Mouse (Mus musculus) limb, embryonic 14.5 days (tissue): Measurements from ENCODE around the gene Mcoln2. TPM values are rescaled to one million over a fixed set of nuclear protein-coding genes. Genes with fewer than 3 reads are reported as not detected.
A peak's percentile ranks its signal among the peaks of the same experiment; 100 is the strongest.

Experiments used
- ATAC-seq: fragments of 200-750 bp; cut with Nextera tagmentation; 2 replicates; pipeline ENCODE4 v1.8.0; 2017; ENCODE audit warnings: low read depth, moderate number of reproducible peaks, moderate TSS enrichment; ENCODE audit not compliant: low FRiP score
- DNase-seq: peaks from one replicate; pipeline ENCODE4 v3.0.0-alpha.2; 2015; ENCODE audit warnings: low spot score
- H3K27ac ChIP-seq: fragments of 300-500 bp; sonication (generic); replicated peaks from 2 replicates; pipeline ENCODE4 v1.5.1; 2014; ENCODE audit warnings: low read depth, mild to moderate bottlenecking, low read length, moderate library complexity, mixed read lengths
- H3K27me3 ChIP-seq: fragments of 300-500 bp; sonication (generic); 2 replicates; pipeline ENCODE4 v1.6.1; 2014; ENCODE audit warnings: low read length, mixed read lengths; ENCODE audit not compliant: control insufficient read depth, insufficient read depth
- H3K36me3 ChIP-seq: fragments of 300-500 bp; sonication (generic); 2 replicates; pipeline ENCODE4 v1.6.1; 2014; ENCODE audit warnings: mild to moderate bottlenecking, low read length, moderate library complexity, mixed read lengths; ENCODE audit not compliant: control insufficient read depth, insufficient read depth
- H3K4me1 ChIP-seq: fragments of 300-500 bp; sonication (generic); 2 replicates; pipeline ENCODE4 v1.6.1; 2014; ENCODE audit warnings: antibody characterized with exemption, low read length, mixed read lengths; ENCODE audit not compliant: control insufficient read depth, insufficient read depth
- H3K4me2 ChIP-seq: fragments of 300-500 bp; sonication (generic); replicated peaks from 2 replicates; pipeline ENCODE4 v1.6.1; 2014; ENCODE audit warnings: low read depth, mild to moderate bottlenecking, low read length, moderate library complexity; ENCODE audit not compliant: severe bottlenecking
- H3K4me3 ChIP-seq: fragments of 300-500 bp; sonication (generic); replicated peaks from 2 replicates; pipeline ENCODE4 v1.5.1; 2014; ENCODE audit warnings: low read length
- H3K9ac ChIP-seq: fragments of 300-500 bp; sonication (generic); 2 replicates; pipeline ENCODE4 v1.6.1; 2014; ENCODE audit warnings: mild to moderate bottlenecking, low read depth, low read length, moderate library complexity; ENCODE audit not compliant: severe bottlenecking
- H3K9me3 ChIP-seq: fragments of 300-500 bp; sonication (generic); 2 replicates; pipeline ENCODE4 v1.6.1; 2016; ENCODE audit warnings: low read length; ENCODE audit not compliant: control insufficient read depth
- POLR2A ChIP-seq: fragments of 200-500 bp; IDR thresholded peaks from 2 replicates; pipeline ENCODE4 v1.8.0; 2012; ENCODE audit warnings: inconsistent platforms, mild to moderate bottlenecking, moderate library complexity, borderline replicate concordance; ENCODE audit not compliant: insufficient read depth, insufficient read length; ENCODE audit errors: extremely low read depth
- WGBS: fragments of 180-500 bp; shearing (Covaris S2); extraction: QIAGEN DNeasy Blood & Tissue Kit; methylation state at CpG from one replicate; pipeline ENCODE4 v1.1.7; 2014; 5-methylcytosine and 5-hydroxymethylcytosine counted together
- polyA plus RNA-seq, 2 experiments: library from polyadenylated mRNA; depleted of rRNA in 1 of 2; stranded (reverse) in 1 of 2; unstranded in 1 of 2; fragments of >200 nt; fragmentation: Nextera tagmentation in 1 of 2; extraction: Ambion mirVana in 1 of 2; gene quantifications; 2 replicates each; pipeline versions ENCODE4 v1.2.1 to v1.2.3; 2012 to 2014

Gene Mcoln2
- polyA plus RNA-seq, 2 experiments = 2.0 to 3.6 TPM

- Histone ChIP-seq H3K9ac (no peak overlapping the region), H3K36me3 (no peaks in the 10 kb centered on the region), H3K27ac (no peak overlapping the region), H3K27me3 (0 out of 2 replicates have a peak, but pooled peaks cover 4% of the 10 kb centered on the region), H3K4me2 (no peak overlapping the region), H3K9me3 (no peaks in the 10 kb centered on the region), H3K4me1 (peaks cover 8% of the 10 kb centered on the region; the same call in 1 of the 2 replicates), H3K4me3 (no peak overlapping the region)
- 84% methylated on average over 8 of the region's 8 CpGs for WGBS
- ATAC-seq (no peak), DNase-seq (no peak)
- no peak for TF ChIP-seq POLR2A
These were observed 2.1 kb downstream of the Mcoln2 start for GRCm38 (mm10) chr3:146151755-146152154.

GRCm38 (mm10) chr3:146152348-146152747, 2.7 kb downstream of the Mcoln2 start:
- H3K36me3 ChIP-seq = no peaks in the 10 kb centered on the region
- 66% methylated on average over 8 of the region's 8 CpGs for WGBS
- H3K4me2 ChIP-seq = no peak overlapping the region
- H3K4me3 ChIP-seq = no peak overlapping the region
- H3K4me1 ChIP-seq = peaks cover 8% of the 10 kb centered on the region; the same call in 1 of the 2 replicates
- ATAC-seq = no peak
- DNase-seq = no peak
- no peak overlapping the region for H3K27ac ChIP-seq
- no peaks in the 10 kb centered on the region for H3K9me3 ChIP-seq
- no peak overlapping the region for H3K9ac ChIP-seq
- no peak for TF ChIP-seq POLR2A
- 0 out of 2 replicates have a peak, but pooled peaks cover 4% of the 10 kb centered on the region for H3K27me3 ChIP-seq

DNA sequence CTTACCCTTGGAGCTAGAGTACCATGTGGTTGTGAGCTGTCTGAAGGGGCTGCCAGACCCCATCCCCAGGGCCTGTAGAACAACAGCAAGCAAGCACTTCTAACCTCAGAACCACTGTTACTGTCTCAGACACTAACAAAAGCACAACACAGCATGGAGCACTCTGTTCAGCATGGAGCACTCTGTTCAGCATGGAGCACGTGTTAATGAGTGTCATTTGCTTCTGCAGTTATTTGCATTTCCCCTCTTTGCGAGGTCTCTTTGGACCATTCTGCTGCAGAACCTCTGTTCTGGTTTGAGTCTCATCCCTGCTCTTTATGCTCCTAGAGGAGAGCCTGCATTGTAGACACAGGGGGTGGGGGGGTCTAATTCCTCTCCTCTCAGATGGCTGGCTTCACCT, 3.3 kb downstream of the Mcoln2 start:
- Histone ChIP-seq H3K27ac (no peak overlapping the region), H3K4me1 (peaks cover 8% of the 10 kb centered on the region; the same call in 1 of the 2 replicates), H3K4me2 (no peak overlapping the region), H3K9ac (no peak overlapping the region), H3K36me3 (no peaks in the 10 kb centered on the region), H3K9me3 (no peaks in the 10 kb centered on the region), H3K4me3 (no peak overlapping the region), H3K27me3 (0 out of 2 replicates have a peak, but pooled peaks cover 4% of the 10 kb centered on the region)
- 73% methylated on average over 2 of the region's 2 CpGs for WGBS
- DNase-seq (no peak), ATAC-seq (no peak)
- TF ChIP-seq POLR2A = no peak

DNA sequence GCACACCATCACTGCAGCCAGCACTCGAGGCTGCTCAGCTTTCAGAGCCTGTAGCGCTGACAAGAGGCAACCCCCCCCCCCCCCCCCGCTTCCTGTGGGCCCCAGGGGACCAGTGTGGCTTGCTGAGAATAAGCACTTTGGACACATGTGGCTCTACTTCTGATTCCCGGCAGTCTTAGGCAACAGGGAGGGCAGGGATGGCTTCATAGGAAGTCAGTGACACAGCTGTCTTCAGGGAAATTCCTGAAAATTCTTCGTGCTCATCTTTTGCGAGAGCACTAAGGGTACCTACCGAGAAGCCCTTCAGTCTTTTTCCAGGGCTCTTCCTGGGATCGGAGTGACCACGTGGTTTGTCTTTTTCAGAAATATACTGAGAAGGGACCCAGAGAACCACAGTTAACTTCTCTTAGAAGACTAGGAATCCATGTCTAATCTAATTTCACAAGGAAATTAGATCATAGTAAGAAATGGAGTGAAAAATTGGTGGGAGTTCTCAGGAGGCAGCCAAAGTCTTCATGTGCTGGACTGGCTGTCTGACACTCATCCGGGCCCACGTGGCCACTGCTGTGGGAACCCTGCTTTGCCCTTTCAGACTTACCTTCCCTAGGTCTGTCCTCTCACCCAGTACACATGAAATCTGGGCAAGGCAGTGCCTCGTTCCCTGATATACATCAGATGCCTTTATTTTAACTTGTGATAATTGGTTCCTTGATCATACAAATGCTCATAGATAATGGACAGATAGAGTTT, 4.4 kb downstream of the Mcoln2 start:
- DNase-seq = no peak
- Histone ChIP-seq H3K9me3 (no peaks in the 10 kb centered on the region), H3K4me2 (no peak overlapping the region), H3K27me3 (0 out of 2 replicates have a peak, but pooled peaks cover 4% of the 10 kb centered on the region), H3K27ac (no peak overlapping the region), H3K4me3 (no peak overlapping the region), H3K36me3 (no peaks in the 10 kb centered on the region), H3K9ac (no peak overlapping the region), H3K4me1 (peaks cover 8% of the 10 kb centered on the region; the same call in 1 of the 2 replicates)
- ATAC-seq = peak; percentile 38; the same call in 1 of the 2 replicates
- 29% methylated on average over 12 of the region's 12 CpGs for WGBS
- no peak for TF ChIP-seq POLR2A

GRCm38 (mm10) chr3:146155628-146156576, 6.3 kb downstream of the Mcoln2 start:
- no peak for ATAC-seq
- DNase-seq = no peak
- H3K4me3 ChIP-seq = no peak overlapping the region
- no peak overlapping the region for H3K4me2 ChIP-seq
- H3K36me3 ChIP-seq = no peaks in the 10 kb centered on the region
- WGBS = 78% methylated on average over 13 of the region's 13 CpGs
- no peaks in the 10 kb centered on the region for H3K9me3 ChIP-seq
- no peak overlapping the region for H3K27ac ChIP-seq
- H3K27me3 ChIP-seq = no peaks in the 10 kb centered on the region
- no peak for TF ChIP-seq POLR2A
- H3K9ac ChIP-seq = no peak overlapping the region
- no peaks in the 10 kb centered on the region for H3K4me1 ChIP-seq
